Mouse (Mus musculus) cerebellum, postnatal 25 days (tissue): ENCODE measurements around the gene Osbpl8.
A peak's percentile ranks its signal among the peaks of the same experiment; 100 is the strongest.

Experiments
- DNase-seq, 2 experiments: peaks; one replicate each; pipeline ENCODE4 v3.0.0; 2021; ENCODE audit warnings: mixed read lengths in 2 of 2

Gene Osbpl8

GRCm38 (mm10) chr10:111320579-111320978 lies 156.0 kb downstream of the Osbpl8 start:
- DNase-seq, result no peak

- DNase-seq, result no peak
Observed at GRCm38 (mm10) chr10:111327957-111328356, 163.4 kb downstream of the Osbpl8 start.

GRCm38 (mm10) chr10:111329326-111329725 lies 164.8 kb downstream of the Osbpl8 start:
- peak; percentile 25 to 42 for DNase-seq

- no peak for DNase-seq
Observed at GRCm38 (mm10) chr10:111334902-111335301, 170.3 kb downstream of the Osbpl8 start.

GRCm38 (mm10) chr10:111335517-111336352 lies 171.2 kb downstream of the Osbpl8 start:
- DNase-seq, result no peak

GRCm38 (mm10) chr10:111336353-111336713 lies 171.8 kb downstream of the Osbpl8 start:
- no peak for DNase-seq

GRCm38 (mm10) chr10:111339296-111339695 lies 174.7 kb downstream of the Osbpl8 start:
- no peak for DNase-seq

GRCm38 (mm10) chr10:111341761-111342160 lies 177.2 kb downstream of the Osbpl8 start:
- DNase-seq, result no peak

- DNase-seq, result peak; percentile 32 to 59
Observed at GRCm38 (mm10) chr10:111343555-111343954, 179.0 kb downstream of the Osbpl8 start.
